Mouse (Mus musculus) testis, postnatal 14 days (tissue): ENCODE measurements around the gene Med31.

Experiments used
- DNase-seq: peaks from one replicate; pipeline ENCODE4 v3.0.0; 2021; ENCODE audit warnings: low spot score

Med31 gene

GRCm38 (mm10) chr11:72215410-72215797 is at the start of gene Med31:
Gene Med31, minus strand, starts transcription at chr11:72215592.
- peak; percentile 79 for DNase-seq

- no peak for DNase-seq
These were observed 41.0 kb upstream of the Med31 start for GRCm38 (mm10) chr11:72256441-72256840.

GRCm38 (mm10) chr11:72255629-72256028 is 40.2 kb upstream of the Med31 start:
- no peak for DNase-seq

- DNase-seq = no peak
These were observed 29.9 kb upstream of the Med31 start for GRCm38 (mm10) chr11:72245196-72245753.

GRCm38 (mm10) chr11:72240062-72240860 is 24.9 kb upstream of the Med31 start:
- no peak for DNase-seq

- no peak for DNase-seq
These were observed 18.6 kb upstream of the Med31 start for GRCm38 (mm10) chr11:72234013-72234412.

- DNase-seq = no peak
These were observed 17.6 kb upstream of the Med31 start for GRCm38 (mm10) chr11:72232991-72233390.

- no peak for DNase-seq
These were observed 16.7 kb upstream of the Med31 start for GRCm38 (mm10) chr11:72232068-72232467.

GRCm38 (mm10) chr11:72228513-72228912 is 13.1 kb upstream of the Med31 start:
- DNase-seq = no peak

GRCm38 (mm10) chr11:72226901-72227300 is 11.5 kb upstream of the Med31 start:
- DNase-seq = no peak

GRCm38 (mm10) chr11:72226020-72226791 is 10.8 kb upstream of the Med31 start:
- DNase-seq = no peak

GRCm38 (mm10) chr11:72224865-72225264 is 9.5 kb upstream of the Med31 start:
- no peak for DNase-seq

GRCm38 (mm10) chr11:72223414-72223813 is 8.0 kb upstream of the Med31 start:
- DNase-seq = no peak

- peak; percentile 65 for DNase-seq
These were observed 5.9 kb upstream of the Med31 start for GRCm38 (mm10) chr11:72221278-72221677.

- DNase-seq = no peak
These were observed 1.7 kb upstream of the Med31 start for GRCm38 (mm10) chr11:72217116-72217515.

- DNase-seq = peak; percentile 95
These were observed 592 bp downstream of the Med31 start for GRCm38 (mm10) chr11:72214591-72215409.

- no peak for DNase-seq
These were observed 7.5 kb downstream of the Med31 start for GRCm38 (mm10) chr11:72207834-72208377.

- peak; percentile 91 for DNase-seq
These were observed 8.1 kb downstream of the Med31 start, which contains the start of the genes 4933427D14Rik and Txndc17 for GRCm38 (mm10) chr11:72207204-72207833. Gene 4933427D14Rik, minus strand, starts transcription at chr11:72207459. Gene Txndc17, plus strand, starts transcription at chr11:72207547.

- DNase-seq = no peak
These were observed 8.8 kb downstream of the Med31 start, which contains the start of gene Gm43951 for GRCm38 (mm10) chr11:72206341-72207203. Gene Gm43951, minus strand, starts transcription at chr11:72206840.

- DNase-seq = no peak
These were observed 10.1 kb downstream of the Med31 start for GRCm38 (mm10) chr11:72205256-72205655.
